Mouse (Mus musculus) hindbrain, embryonic 11.5 days (tissue): ENCODE measurements around the gene Mcm9. TPM values are rescaled to one million over a fixed set of nuclear protein-coding genes. Genes with fewer than 3 reads are reported as not detected.
"Not testable (repeated sequence)": the region's sequence is repeated elsewhere in the genome, so short reads cannot be mapped to it uniquely, and the experiment has no call there.

Experiments
- ATAC-seq: fragments of 200-750 bp; cut with Nextera tagmentation; 2 replicates; pipeline ENCODE4 v1.8.0; 2017; ENCODE audit warnings: mild to moderate bottlenecking, moderate TSS enrichment, moderate library complexity; ENCODE audit not compliant: low FRiP score
- DNase-seq: peaks from one replicate; pipeline ENCODE4 v3.0.0-alpha.2; 2015; ENCODE audit warnings: low spot score
- H3K27ac ChIP-seq: fragments of 300-500 bp; sonication (generic); 2 replicates; pipeline ENCODE4 v1.5.1; 2014; ENCODE audit warnings: mild to moderate bottlenecking, low read depth, low read length
- H3K27me3 ChIP-seq: fragments of 300-500 bp; sonication (generic); 2 replicates; pipeline ENCODE4 v1.6.1; 2014; ENCODE audit warnings: mild to moderate bottlenecking, low read length, moderate library complexity, mixed read lengths; ENCODE audit not compliant: control insufficient read depth, insufficient read depth
- H3K36me3 ChIP-seq: fragments of 300-500 bp; sonication (generic); 2 replicates; pipeline ENCODE4 v1.6.1; 2014; ENCODE audit warnings: mild to moderate bottlenecking, low read length, moderate library complexity, mixed read lengths; ENCODE audit not compliant: control insufficient read depth, insufficient read depth
- H3K4me1 ChIP-seq: fragments of 300-500 bp; sonication (generic); replicated peaks from 2 replicates; pipeline ENCODE4 v1.6.1; 2014; ENCODE audit warnings: low read length, mixed read lengths; ENCODE audit not compliant: control insufficient read depth, insufficient read depth
- H3K4me2 ChIP-seq: fragments of 300-500 bp; sonication (generic); replicated peaks from 2 replicates; pipeline ENCODE4 v1.6.1; 2014; ENCODE audit warnings: mild to moderate bottlenecking, low read depth, low read length
- H3K4me3 ChIP-seq: fragments of 300-500 bp; sonication (generic); 2 replicates; pipeline ENCODE4 v1.5.1; 2014; ENCODE audit warnings: low read depth, low read length
- H3K9ac ChIP-seq: fragments of 300-500 bp; sonication (generic); 2 replicates; pipeline ENCODE4 v1.6.1; 2014; ENCODE audit warnings: low read depth, low read length
- H3K9me3 ChIP-seq: fragments of 300-500 bp; sonication (generic); 2 replicates; pipeline ENCODE4 v1.6.1; 2016; ENCODE audit warnings: low read length; ENCODE audit not compliant: control insufficient read depth
- WGBS: fragments of 180-500 bp; shearing (Covaris S2); extraction: QIAGEN DNeasy Blood & Tissue Kit; methylation state at CpG from one replicate; pipeline ENCODE4 v1.1.7; 2014; 5-methylcytosine and 5-hydroxymethylcytosine counted together
- polyA plus RNA-seq: library from polyadenylated mRNA; unstranded; fragments of >200 nt; fragmentation: Nextera tagmentation; extraction: Ambion mirVana; gene quantifications from 2 replicates; pipeline ENCODE4 v1.2.1, GENCODE M21; 2014

The Mcm9 gene
- polyA plus RNA-seq, 1 experiment from 2014 or later = 13.8 TPM

GRCm38 (mm10) chr10:53499518-53499917, 130.7 kb downstream of the Mcm9 start:
- Histone ChIP-seq H3K4me1 (no peaks in the 10 kb centered on the region), H3K27ac (no peak overlapping the region), H3K27me3 (no peaks in the 10 kb centered on the region), H3K9me3 (no peaks in the 10 kb centered on the region), H3K4me2 (no peak overlapping the region), H3K9ac (no peak overlapping the region), H3K36me3 (no peaks in the 10 kb centered on the region), H3K4me3 (no peak overlapping the region)
- DNase-seq (no peak), ATAC-seq (no peak)

GRCm38 (mm10) chr10:53495349-53495748, 134.9 kb downstream of the Mcm9 start:
- H3K27me3 ChIP-seq, H3K36me3 ChIP-seq, ATAC-seq, H3K4me3 ChIP-seq, H3K9me3 ChIP-seq, H3K4me1 ChIP-seq, H3K9ac ChIP-seq, H3K27ac ChIP-seq, H3K4me2 ChIP-seq, DNase-seq: not testable (repeated sequence)
- WGBS = 97% methylated on average over 3 of the region's 3 CpGs

- no peak overlapping the region for H3K27ac ChIP-seq
- WGBS = 94% methylated on average over 13 of the region's 13 CpGs
- H3K27me3 ChIP-seq = no peaks in the 10 kb centered on the region
- DNase-seq (no peak), ATAC-seq (no peak)
- no peak overlapping the region for H3K9ac ChIP-seq
- H3K36me3 ChIP-seq = no peaks in the 10 kb centered on the region
- H3K9me3 ChIP-seq = no peaks in the 10 kb centered on the region
- H3K4me3 ChIP-seq = no peak overlapping the region
- H3K4me1 ChIP-seq = no peaks in the 10 kb centered on the region
- H3K4me2 ChIP-seq = no peak overlapping the region
Observed at GRCm38 (mm10) chr10:53493954-53494353, 136.3 kb downstream of the Mcm9 start.

Other genes starting within 250 kb of the Mcm9 start
- 165 and 167 TPM in 2 replicates for gene Asf1a, start 33.7 kb downstream of the Mcm9 start, polyA plus RNA-seq
- 7.0 and 7.6 TPM in 2 replicates for gene Fam184a, start 120.7 kb upstream of the Mcm9 start, polyA plus RNA-seq